Comparison of ENCODE assay signal across 15 mouse cellular contexts in the genomic region with DNA sequence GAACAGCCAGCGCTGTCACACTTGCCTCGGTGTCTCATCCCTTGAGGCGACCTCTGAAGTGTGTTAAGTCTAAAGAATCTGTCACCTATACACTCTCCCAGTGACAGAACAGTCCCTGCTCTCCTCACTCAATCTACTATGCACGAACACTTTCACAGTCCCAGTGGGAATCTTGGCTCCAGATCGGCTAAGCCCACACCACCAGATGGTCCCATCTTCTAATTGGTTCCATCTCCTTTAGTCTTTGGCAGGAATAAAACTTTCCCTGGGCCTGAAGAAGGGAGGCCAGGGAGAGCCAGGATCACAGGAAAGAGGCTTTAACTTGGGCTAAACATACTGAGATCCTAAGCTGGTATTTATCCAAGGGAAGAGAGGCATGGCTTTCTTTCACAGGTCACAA. TPM values are rescaled to one million over a fixed set of nuclear protein-coding genes. Genes with fewer than 3 reads are reported as not detected.
DNase-seq lines count a peak whose midpoint lies in the region; ATAC-seq and TF ChIP-seq lines count a peak whose summit lies in the region.
"Had no signal": no experiment of that assay in that cellular context is flagged by ENCODE, and none has a peak within 500 bp of the region (broad histone marks: within the 10 kb centered on the region; RNA-seq: fewer than 3 reads in every experiment).

No protein-coding gene starts in this region.

- no peaks in the 10 kb centered on the region for H3K27me3 ChIP-seq in forebrain, embryonic 13.5 days
- H3K27me3 ChIP-seq in forebrain, embryonic 10.5 days (ENCODE audit: poor library complexity, severe bottlenecking) = 0 out of 2 replicates have a peak, but pooled peaks cover 3% of the 10 kb centered on the region
- no peaks in the 10 kb centered on the region for H3K27me3 ChIP-seq in lung, postnatal 0 days (replicated peaks; ENCODE audit: insufficient read depth, low read length)
- H3K27me3 ChIP-seq: hindbrain, embryonic 15.5 days; stomach, embryonic 15.5 days had no signal

- ATAC-seq in forebrain, embryonic 13.5 days = peak; percentile 43; the same call in 1 of the 2 replicates
- ATAC-seq in lung, postnatal 0 days = no peak

- DNase-seq in forebrain, embryonic 10.5 days (ENCODE audit: extremely low spot score, low spot score) = no peak
- peak; percentile 15 for DNase-seq in retina, postnatal 1 day
- no peak for DNase-seq in retina, embryonic 14.5 days (ENCODE audit: low spot score)
- DNase-seq in layer of hippocampus, adult 9-11 months = peak; percentile 76
- DNase-seq in telencephalon, adult 2 months (ENCODE audit: low read depth, low spot score) = peak; percentile 91
- DNase-seq in embryo, embryonic 10.5 days (ENCODE audit: low spot score) = no peak
- no peak for DNase-seq in lung, postnatal 0 days (ENCODE audit: low spot score)
- DNase-seq: gastrocnemius, adult 2 months; kidney, postnatal 14 days; lung, postnatal 10 days had no signal

- no peak overlapping the region for H3K4me3 ChIP-seq in forebrain, embryonic 13.5 days
- no peak overlapping the region for H3K4me3 ChIP-seq in forebrain, embryonic 10.5 days
- H3K4me3 ChIP-seq in lung, postnatal 0 days (ENCODE audit: low read depth, low read length) = no peak overlapping the region
- H3K4me3 ChIP-seq: gastrocnemius, adult 2 months; hindbrain, embryonic 15.5 days; stomach, embryonic 15.5 days had no signal

- H3K4me1 ChIP-seq in forebrain, embryonic 13.5 days = no peaks in the 10 kb centered on the region
- H3K4me1 ChIP-seq in forebrain, embryonic 10.5 days = peaks cover 3% of the 10 kb centered on the region; the same call in 1 of the 2 replicates
- no peaks in the 10 kb centered on the region for H3K4me1 ChIP-seq in lung, postnatal 0 days (ENCODE audit: insufficient read depth, low read depth, low read length)
- H3K4me1 ChIP-seq: hindbrain, embryonic 15.5 days; stomach, embryonic 15.5 days had no signal

- TF ChIP-seq CTCF in lung, postnatal 0 days (IDR thresholded peaks at IDR 0.05) = no peak

- no peaks in the 10 kb centered on the region for H3K36me3 ChIP-seq in forebrain, embryonic 13.5 days (ENCODE audit: poor library complexity, severe bottlenecking)
- no peaks in the 10 kb centered on the region for H3K36me3 ChIP-seq in forebrain, embryonic 10.5 days (replicated peaks)
- no peaks in the 10 kb centered on the region for H3K36me3 ChIP-seq in lung, postnatal 0 days (ENCODE audit: insufficient read depth, low read length)
- H3K36me3 ChIP-seq: hindbrain, embryonic 15.5 days; stomach, embryonic 15.5 days had no signal

- TF ChIP-seq EP300 in lung, postnatal 0 days (IDR thresholded peaks at IDR 0.05) = no peak

- H3K9ac ChIP-seq in forebrain, embryonic 13.5 days = no peak overlapping the region
- no peak overlapping the region for H3K9ac ChIP-seq in lung, postnatal 0 days (replicated peaks; ENCODE audit: low read depth)
- H3K9ac ChIP-seq: hindbrain, embryonic 15.5 days; stomach, embryonic 15.5 days had no signal

- H3K4me2 ChIP-seq in forebrain, embryonic 13.5 days = no peak overlapping the region
- H3K4me2 ChIP-seq in lung, postnatal 0 days (replicated peaks; ENCODE audit: low read depth, low read length) = no peak overlapping the region
- H3K4me2 ChIP-seq: heart, embryonic 11.5 days; hindbrain, embryonic 15.5 days; stomach, embryonic 15.5 days had no signal

- WGBS in forebrain, embryonic 13.5 days = 64% methylated on average over 5 of the region's 5 CpGs
- WGBS in forebrain, embryonic 10.5 days = 89% methylated on average over 5 of the region's 5 CpGs
- WGBS in lung, postnatal 0 days = 63% methylated on average over 5 of the region's 5 CpGs

- H3K27ac ChIP-seq in forebrain, embryonic 13.5 days = no peak overlapping the region
- H3K27ac ChIP-seq in forebrain, embryonic 10.5 days = no peak overlapping the region
- no peak overlapping the region for H3K27ac ChIP-seq in lung, postnatal 0 days (ENCODE audit: low read length)
- H3K27ac ChIP-seq: gastrocnemius, adult 2 months; hindbrain, embryonic 15.5 days; stomach, embryonic 15.5 days had no signal

- H3K9me3 ChIP-seq in forebrain, embryonic 13.5 days (replicated peaks) = no peaks in the 10 kb centered on the region
- H3K9me3 ChIP-seq in forebrain, embryonic 10.5 days = no peaks in the 10 kb centered on the region
- no peaks in the 10 kb centered on the region for H3K9me3 ChIP-seq in lung, postnatal 0 days (ENCODE audit: low read length)
- H3K9me3 ChIP-seq: hindbrain, embryonic 15.5 days; stomach, embryonic 15.5 days had no signal

RNA-seq across cellular contexts. Expression of gene Gria1, which starts 19.3 kb away (rescaled TPM):
- 20.8 and 24.2 TPM in 2 replicates for polyA plus RNA-seq in forebrain, embryonic 13.5 days (2015; fragmentation: Nextera tagmentation; extraction: Ambion mirVana)
- polyA plus RNA-seq in forebrain, embryonic 10.5 days (2016; fragmentation: Nextera tagmentation; extraction: Ambion mirVana) = 0.15 and 0.33 TPM in 2 replicates
- 1.2 TPM in 2 replicates for polyA plus RNA-seq in lung, postnatal 0 days (2015; fragmentation: Nextera tagmentation; extraction: Ambion mirVana)
- polyA plus RNA-seq: liver, adult 2 months had no signal

Comparison
In these comparisons a context has a peak if more than half of its experiments do, and no peak if none do; other contexts are left out.
1. DNase-seq: peak in retina, postnatal 1 day (single experiment), layer of hippocampus, adult 9-11 months (single experiment) and telencephalon, adult 2 months (single experiment); none in forebrain, embryonic 10.5 days (single experiment), retina, embryonic 14.5 days (single experiment), embryo, embryonic 10.5 days (single experiment) and lung, postnatal 0 days (single experiment).